Mouse (Mus musculus): ENCODE data around the gene Daam2. TPM values are rescaled to one million over a fixed set of nuclear protein-coding genes. Genes with fewer than 3 reads are reported as not detected.

Daam2 gene
- polyA plus RNA-seq, 1 experiment from 2014 or later = 5.3 TPM

GRCm38 (mm10) chr17:49423872-49424271 is 140.3 kb downstream of the Daam2 start:
- Histone ChIP-seq H3K9ac (no peak overlapping the region), H3K4me1 (peaks cover 5% of the 10 kb centered on the region), H3K9me3 (replicated peaks) (no peaks in the 10 kb centered on the region), H3K27me3 (no peaks in the 10 kb centered on the region), H3K4me2 (replicated peaks) (no peak overlapping the region), H3K27ac (no peak overlapping the region), H3K36me3 (no peaks in the 10 kb centered on the region), H3K4me3 (no peak overlapping the region)
- ATAC-seq (ENCODE audit: low FRiP score) = no peak
- 94% methylated on average over 3 of the region's 3 CpGs for WGBS

- H3K9ac ChIP-seq = no peak overlapping the region
- no peaks in the 10 kb centered on the region for H3K4me1 ChIP-seq
- H3K36me3 ChIP-seq = no peaks in the 10 kb centered on the region
- no peaks in the 10 kb centered on the region for H3K9me3 ChIP-seq (replicated peaks)
- no peaks in the 10 kb centered on the region for H3K27me3 ChIP-seq
- H3K27ac ChIP-seq = no peak overlapping the region
- ATAC-seq (ENCODE audit: low FRiP score) = no peak
- H3K4me2 ChIP-seq (replicated peaks) = no peak overlapping the region
- H3K4me3 ChIP-seq = no peak overlapping the region
- 82% methylated on average over 2 of the region's 2 CpGs for WGBS
These were observed 141.1 kb downstream of the Daam2 start for GRCm38 (mm10) chr17:49423067-49423325.

DNA sequence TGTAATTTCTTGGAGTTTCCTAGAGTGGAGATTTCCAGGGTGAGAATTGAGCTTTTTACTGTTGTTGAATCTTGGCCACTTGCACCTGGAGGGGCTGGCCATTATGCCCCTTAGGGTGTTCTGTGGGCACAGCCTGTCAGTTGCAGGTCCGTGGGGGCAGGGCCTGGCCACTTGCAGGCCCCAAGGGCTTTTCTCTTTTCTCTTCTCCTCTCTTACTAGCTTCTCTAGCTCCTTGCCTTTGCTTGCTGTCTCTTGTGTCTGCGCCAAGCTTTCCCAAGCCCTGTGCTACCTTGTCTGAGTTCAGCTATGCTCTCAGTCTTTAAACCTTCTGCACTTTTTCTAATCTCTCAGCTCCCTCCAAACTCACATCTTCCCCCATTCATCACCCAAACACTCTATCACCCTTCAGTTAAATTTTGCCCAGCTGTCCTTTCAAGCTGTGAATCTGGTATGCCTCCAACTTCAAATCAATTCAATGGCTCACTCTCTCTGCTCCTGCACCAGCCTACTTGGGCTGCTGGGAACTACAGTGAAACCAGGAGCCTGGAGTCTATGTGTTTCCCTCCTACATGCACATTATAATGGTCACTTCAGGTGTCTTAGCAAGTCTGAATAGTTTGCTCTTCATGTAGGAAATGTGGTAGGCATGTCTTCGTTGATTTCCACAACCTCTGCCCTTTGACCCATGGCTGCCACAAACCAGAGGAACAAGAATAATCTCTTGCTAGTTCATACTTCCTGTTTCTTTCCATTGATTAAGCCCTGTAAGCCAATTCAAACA is 141.7 kb downstream of the Daam2 start:
- Histone ChIP-seq H3K4me3 (no peak overlapping the region), H3K9me3 (replicated peaks) (no peaks in the 10 kb centered on the region), H3K27me3 (no peaks in the 10 kb centered on the region), H3K4me1 (no peaks in the 10 kb centered on the region), H3K27ac (no peak overlapping the region), H3K4me2 (replicated peaks) (no peak overlapping the region), H3K9ac (no peak overlapping the region), H3K36me3 (no peaks in the 10 kb centered on the region)
- no peak for ATAC-seq (ENCODE audit: low FRiP score)
- WGBS = 83% methylated on average over 3 of the region's 3 CpGs

DNA sequence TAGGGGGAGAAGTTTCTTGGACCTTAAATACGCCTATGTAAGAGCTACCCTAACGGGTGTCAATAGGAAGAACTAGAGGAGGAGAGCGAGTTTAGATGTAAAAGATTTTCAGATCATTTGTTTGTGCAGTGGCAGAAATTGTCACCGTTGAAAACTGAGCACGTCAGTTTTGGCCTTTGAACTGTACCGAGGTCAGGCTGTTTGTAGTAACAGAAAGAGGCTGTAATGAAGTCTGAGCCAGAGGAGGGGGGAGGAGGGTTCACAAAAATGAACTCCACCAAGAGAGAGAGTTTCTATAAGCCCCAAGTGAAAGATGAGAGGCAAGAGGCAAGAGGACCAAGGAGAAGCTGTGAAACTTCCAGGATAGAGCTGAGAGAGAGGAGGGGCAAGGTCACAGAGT is 144.3 kb downstream of the Daam2 start:
- Histone ChIP-seq H3K36me3 (no peaks in the 10 kb centered on the region), H3K27me3 (no peaks in the 10 kb centered on the region), H3K9ac (no peak overlapping the region), H3K9me3 (replicated peaks) (no peaks in the 10 kb centered on the region), H3K4me2 (replicated peaks) (no peak overlapping the region), H3K27ac (no peak overlapping the region), H3K4me3 (no peak overlapping the region), H3K4me1 (no peaks in the 10 kb centered on the region)
- WGBS = 65% methylated on average over 6 of the region's 6 CpGs
- ATAC-seq (ENCODE audit: low FRiP score) = no peak

- no peak overlapping the region for H3K27ac ChIP-seq
- no peaks in the 10 kb centered on the region for H3K9me3 ChIP-seq (replicated peaks)
- no peaks in the 10 kb centered on the region for H3K36me3 ChIP-seq
- H3K4me1 ChIP-seq = no peaks in the 10 kb centered on the region
- no peak overlapping the region for H3K4me3 ChIP-seq
- no peak for ATAC-seq (ENCODE audit: low FRiP score)
- no peaks in the 10 kb centered on the region for H3K27me3 ChIP-seq
- no peak overlapping the region for H3K4me2 ChIP-seq (replicated peaks)
- no peak overlapping the region for H3K9ac ChIP-seq
- whole genome bisulfite sequencing = 82% methylated on average over 3 of the region's 3 CpGs
These were observed 147.9 kb downstream of the Daam2 start for GRCm38 (mm10) chr17:49416228-49416627.

- Histone ChIP-seq H3K4me3 (no peak overlapping the region), H3K4me2 (replicated peaks) (no peak overlapping the region), H3K9me3 (replicated peaks) (no peaks in the 10 kb centered on the region), H3K36me3 (no peaks in the 10 kb centered on the region), H3K27ac (no peak overlapping the region), H3K4me1 (no peaks in the 10 kb centered on the region), H3K9ac (no peak overlapping the region), H3K27me3 (no peaks in the 10 kb centered on the region)
- WGBS = 63% methylated on average over 3 of the region's 3 CpGs
- no peak for ATAC-seq (ENCODE audit: low FRiP score)
These were observed 150.6 kb downstream of the Daam2 start for GRCm38 (mm10) chr17:49413554-49413953.

- Histone ChIP-seq H3K4me3 (no peak overlapping the region), H3K4me2 (replicated peaks) (no peak overlapping the region), H3K27ac (no peak overlapping the region), H3K9me3 (replicated peaks) (no peaks in the 10 kb centered on the region), H3K9ac (no peak overlapping the region), H3K27me3 (no peaks in the 10 kb centered on the region), H3K36me3 (no peaks in the 10 kb centered on the region), H3K4me1 (no peaks in the 10 kb centered on the region)
- ATAC-seq (ENCODE audit: low FRiP score) = no peak
- WGBS = 88% methylated on average over 5 of the region's 5 CpGs
These were observed 151.2 kb downstream of the Daam2 start for GRCm38 (mm10) chr17:49412974-49413373.

Other genes with a start within 250 kb of the Daam2 start
- gene Mocs1, start 136.0 kb downstream of the Daam2 start, polyA plus RNA-seq (2016; fragmentation: Nextera tagmentation; extraction: Ambion mirVana) = 5.0 and 5.5 TPM in 2 replicates
- gene Kif6, start 50.8 kb upstream of the Daam2 start, polyA plus RNA-seq (2016; fragmentation: Nextera tagmentation; extraction: Ambion mirVana) = 3.2 and 4.3 TPM in 2 replicates